Mouse (Mus musculus) MEL (cell line): ENCODE results near the gene Rbm45. TPM values are rescaled to one million over a fixed set of nuclear protein-coding genes. Genes with fewer than 3 reads are reported as not detected.

Source experiments
- DNase-seq: peaks from one replicate; pipeline ENCODE4 v3.0.0; 2011; ENCODE audit warnings: low read depth, low spot score
- H3K27ac ChIP-seq: 2 replicates; pipeline ENCODE4 v1.5.1; 2012; ENCODE audit warnings: low read depth, mild to moderate bottlenecking, control low read depth, low read length, moderate library complexity; ENCODE audit not compliant: control insufficient read depth
- H3K27me3 ChIP-seq, 2 experiments: fragments of 150-350 bp in 1 of 2; sonication (generic) in 1 of 2; 2 replicates each; pipeline ENCODE4 v1.6.1; 2012; ENCODE audit warnings: low read length in 2 of 2, mild to moderate bottlenecking in 2 of 2, improper control_type of control experiment in 1 of 2, moderate library complexity in 1 of 2; ENCODE audit not compliant: insufficient read depth in 2 of 2, control insufficient read depth in 1 of 2
- H3K36me3 ChIP-seq, 2 experiments: 2 replicates each; pipeline ENCODE4 v1.6.1; 2012 to 2014; ENCODE audit warnings: low read length in 2 of 2, improper control_type of control experiment in 1 of 2, inconsistent platforms in 1 of 2, mild to moderate bottlenecking in 1 of 2; ENCODE audit not compliant: insufficient read depth in 2 of 2, control insufficient read depth in 1 of 2
- H3K4me1 ChIP-seq, 2 experiments: fragments of 150-350 bp in 1 of 2; sonication (generic) in 1 of 2; 2 replicates each; pipeline ENCODE4 v1.6.1; 2012; ENCODE audit warnings: low read length in 2 of 2, improper control_type of control experiment in 1 of 2, mild to moderate bottlenecking in 1 of 2; ENCODE audit not compliant: insufficient read depth in 2 of 2, control insufficient read depth in 1 of 2
- H3K4me3 ChIP-seq, 2 experiments: fragments of 150-350 bp in 1 of 2; sonication (generic) in 1 of 2; 2 replicates each; pipeline ENCODE4 v1.5.1; 2012; ENCODE audit warnings: low read depth in 2 of 2, low read length in 2 of 2, mild to moderate bottlenecking in 2 of 2, moderate library complexity in 2 of 2, control low read depth in 1 of 2, improper control_type of control experiment in 1 of 2; ENCODE audit not compliant: control insufficient read depth in 1 of 2, insufficient read depth in 1 of 2
- H3K79me2 ChIP-seq: 2 replicates; pipeline ENCODE4 v1.6.1; 2012; ENCODE audit warnings: mild to moderate bottlenecking, low read length, moderate library complexity; ENCODE audit not compliant: control insufficient read depth, poor library complexity, insufficient read depth
- H3K9ac ChIP-seq: 2 replicates; pipeline ENCODE4 v1.6.1; 2012; ENCODE audit warnings: low read depth, mild to moderate bottlenecking, control low read depth, low read length, moderate library complexity; ENCODE audit not compliant: control insufficient read depth, poor library complexity, severe bottlenecking
- H3K9me3 ChIP-seq: fragments of 150-350 bp; sonication (generic); replicated peaks from 2 replicates; pipeline ENCODE4 v1.6.1; 2012; ENCODE audit warnings: mild to moderate bottlenecking, low read length, improper control_type of control experiment, moderate library complexity; ENCODE audit not compliant: insufficient read depth
- BHLHE40 ChIP-seq: IDR thresholded peaks from 2 replicates; pipeline ENCODE4 v1.6.1; 2012; ENCODE audit warnings: low read depth, mild to moderate bottlenecking, inconsistent platforms, low read length, improper control_type of control experiment, borderline replicate concordance
- CHD1 ChIP-seq: IDR thresholded peaks from 2 replicates; pipeline ENCODE4 v1.6.1; 2012; ENCODE audit warnings: low read depth, mild to moderate bottlenecking, inconsistent platforms, low read length, improper control_type of control experiment
- CHD2 ChIP-seq: IDR thresholded peaks from 2 replicates; pipeline ENCODE4 v1.6.1; 2011; ENCODE audit warnings: low read length, improper control_type of control experiment
- CTCF ChIP-seq, 3 experiments: IDR thresholded peaks in 2 of 3; conservative IDR thresholded peaks in 1 of 3; 2 replicates each; pipeline ENCODE4 v1.5.1; 2011 to 2012; ENCODE audit warnings: low read length in 3 of 3, low read depth in 2 of 3, mild to moderate bottlenecking in 2 of 3, improper control_type of control experiment in 1 of 3, inconsistent platforms in 1 of 3, mixed read lengths in 1 of 3, moderate library complexity in 1 of 3; ENCODE audit not compliant: control insufficient read depth in 1 of 3, insufficient read depth in 1 of 3, poor library complexity in 1 of 3, severe bottlenecking in 1 of 3
- E2F4 ChIP-seq: IDR thresholded peaks from 2 replicates; pipeline ENCODE4 v1.6.1; 2011; ENCODE audit warnings: low read depth, low read length, improper control_type of control experiment, borderline replicate concordance
- ELF1 ChIP-seq: IDR thresholded peaks from 2 replicates; pipeline ENCODE4 v1.6.1; 2014; ENCODE audit warnings: low read depth, mild to moderate bottlenecking, inconsistent platforms, low read length, improper control_type of control experiment, moderate library complexity
- EP300 ChIP-seq, 2 experiments: IDR thresholded peaks; 2 replicates each; pipeline ENCODE4 v1.6.1; 2011; ENCODE audit warnings: improper control_type of control experiment in 2 of 2, low read length in 2 of 2, low read depth in 1 of 2, mild to moderate bottlenecking in 1 of 2
- ETS1 ChIP-seq: IDR thresholded peaks from 2 replicates; pipeline ENCODE4 v1.6.1; 2012; ENCODE audit warnings: low read depth, mild to moderate bottlenecking, inconsistent platforms, low read length, improper control_type of control experiment, moderate library complexity
- GABPA ChIP-seq: IDR thresholded peaks from 2 replicates; pipeline ENCODE4 v1.6.1; 2012; ENCODE audit warnings: low read depth, mild to moderate bottlenecking, inconsistent platforms, low read length, improper control_type of control experiment, moderate library complexity
- GATA1 ChIP-seq: IDR thresholded peaks from 2 replicates; pipeline ENCODE4 v1.6.1; 2011; ENCODE audit warnings: low read depth, low read length, improper control_type of control experiment
- HCFC1 ChIP-seq: IDR thresholded peaks from 2 replicates; pipeline ENCODE4 v1.6.1; 2012; ENCODE audit warnings: low read depth, mild to moderate bottlenecking, inconsistent platforms, low read length, improper control_type of control experiment, moderate library complexity
- JUND ChIP-seq: IDR thresholded peaks from 2 replicates; pipeline ENCODE4 v1.6.1; 2011; ENCODE audit warnings: low read depth, mild to moderate bottlenecking, improper control_type of control experiment, low read length
- MAFK ChIP-seq: IDR thresholded peaks from 2 replicates; pipeline ENCODE4 v1.6.1; 2011; ENCODE audit warnings: low read depth, mild to moderate bottlenecking, low read length, improper control_type of control experiment, borderline replicate concordance
- MAX ChIP-seq: IDR thresholded peaks from 2 replicates; pipeline ENCODE4 v1.6.1; 2011; ENCODE audit warnings: low read length, improper control_type of control experiment
- MEF2A ChIP-seq: IDR thresholded peaks from 2 replicates; pipeline ENCODE4 v1.6.1; 2014; ENCODE audit warnings: low read depth, mild to moderate bottlenecking, inconsistent platforms, low read length, improper control_type of control experiment; ENCODE audit not compliant: poor library complexity, insufficient replicate concordance, severe bottlenecking; ENCODE audit errors: extremely low read depth
- MXI1 ChIP-seq: IDR thresholded peaks from 2 replicates; pipeline ENCODE4 v1.6.1; 2011; ENCODE audit warnings: mild to moderate bottlenecking, low read depth, low read length, improper control_type of control experiment
- MYB ChIP-seq: IDR thresholded peaks from 2 replicates; pipeline ENCODE4 v1.6.1; 2011; ENCODE audit warnings: mild to moderate bottlenecking, low read depth, low read length, improper control_type of control experiment
- MYC ChIP-seq: IDR thresholded peaks from 2 replicates; pipeline ENCODE4 v1.6.1; 2011; ENCODE audit warnings: low read depth, mild to moderate bottlenecking, low read length, improper control_type of control experiment, moderate library complexity
- NELFE ChIP-seq: IDR thresholded peaks from 2 replicates; pipeline ENCODE4 v1.6.1; 2011; ENCODE audit warnings: low read depth, low read length, improper control_type of control experiment
- NRF1 ChIP-seq: IDR thresholded peaks from 2 replicates; pipeline ENCODE4 v1.6.1; 2014; ENCODE audit warnings: low read depth, mild to moderate bottlenecking, inconsistent platforms, low read length, improper control_type of control experiment, moderate library complexity; ENCODE audit not compliant: poor library complexity, insufficient read depth, severe bottlenecking
- POLR2A ChIP-seq, 2 experiments: IDR thresholded peaks; 2 replicates each; pipeline ENCODE4 v1.6.1; 2011 to 2012; ENCODE audit warnings: low read length in 2 of 2, mild to moderate bottlenecking in 2 of 2, control low read depth in 1 of 2, improper control_type of control experiment in 1 of 2, low read depth in 1 of 2, moderate library complexity in 1 of 2; ENCODE audit not compliant: control insufficient read depth in 1 of 2, insufficient read depth in 1 of 2, poor library complexity in 1 of 2
- POLR2AphosphoS2 ChIP-seq: IDR thresholded peaks from 2 replicates; pipeline ENCODE4 v1.6.1; 2011; ENCODE audit warnings: low read length, improper control_type of control experiment
- POLR2AphosphoS5 ChIP-seq: IDR thresholded peaks from 2 replicates; pipeline ENCODE4 v1.6.1; 2012; ENCODE audit warnings: low read depth, borderline replicate concordance, mild to moderate bottlenecking, inconsistent platforms, low read length, moderate library complexity, mixed read lengths
- RAD21 ChIP-seq: IDR thresholded peaks from 2 replicates; pipeline ENCODE4 v1.6.1; 2011; ENCODE audit warnings: mild to moderate bottlenecking, low read depth, low read length, improper control_type of control experiment
- RCOR1 ChIP-seq: IDR thresholded peaks from 2 replicates; pipeline ENCODE4 v1.6.1; 2012; ENCODE audit warnings: low read depth, mild to moderate bottlenecking, inconsistent platforms, low read length, improper control_type of control experiment
- SIN3A ChIP-seq: IDR thresholded peaks from 2 replicates; pipeline ENCODE4 v1.6.1; 2012; ENCODE audit warnings: low read length, improper control_type of control experiment, inconsistent platforms
- SMC3 ChIP-seq: IDR thresholded peaks from 2 replicates; pipeline ENCODE4 v1.6.1; 2011; ENCODE audit warnings: low read depth, low read length, improper control_type of control experiment
- TAL1 ChIP-seq: IDR thresholded peaks from 2 replicates; pipeline ENCODE4 v1.6.1; 2012; ENCODE audit warnings: mild to moderate bottlenecking, inconsistent platforms, low read length, moderate library complexity, mixed read lengths
- TBP ChIP-seq: IDR thresholded peaks from 2 replicates; pipeline ENCODE4 v1.8.0; 2011; ENCODE audit warnings: low read depth, low read length, improper control_type of control experiment
- UBTF ChIP-seq: IDR thresholded peaks from 2 replicates; pipeline ENCODE4 v1.6.1; 2012; ENCODE audit warnings: low read depth, mild to moderate bottlenecking, inconsistent platforms, low read length, improper control_type of control experiment, moderate library complexity, borderline replicate concordance; ENCODE audit not compliant: insufficient read depth
- USF2 ChIP-seq, 2 experiments: IDR thresholded peaks; 2 replicates each; pipeline ENCODE4 v1.6.1; 2011 to 2012; ENCODE audit warnings: improper control_type of control experiment in 2 of 2, low read length in 2 of 2, borderline replicate concordance in 1 of 2, inconsistent platforms in 1 of 2, low read depth in 1 of 2, mild to moderate bottlenecking in 1 of 2; ENCODE audit not compliant: insufficient read depth in 1 of 2
- ZC3H11A ChIP-seq: IDR thresholded peaks from 2 replicates; pipeline ENCODE4 v1.6.1; 2012; ENCODE audit warnings: low read depth, mild to moderate bottlenecking, inconsistent platforms, low read length, improper control_type of control experiment
- ZKSCAN1 ChIP-seq: IDR thresholded peaks from 2 replicates; pipeline ENCODE4 v1.6.1; 2012; ENCODE audit warnings: low read depth, mild to moderate bottlenecking, inconsistent platforms, low read length, improper control_type of control experiment, moderate library complexity
- ZMIZ1 ChIP-seq: IDR thresholded peaks from 2 replicates; pipeline ENCODE4 v1.6.1; 2012; ENCODE audit warnings: low read depth, mild to moderate bottlenecking, inconsistent platforms, low read length, improper control_type of control experiment, moderate library complexity
- ZNF384 ChIP-seq: IDR thresholded peaks from 2 replicates; pipeline ENCODE4 v1.6.1; 2012; ENCODE audit warnings: low read depth, mild to moderate bottlenecking, inconsistent platforms, low read length, improper control_type of control experiment
- polyA plus RNA-seq, 2 experiments: library from polyadenylated mRNA; stranded (reverse) in 1 of 2; unstranded in 1 of 2; fragments of >175 nt in 1 of 2; fragments of >200 nt in 1 of 2; gene quantifications; 2 replicates each; pipeline versions ENCODE4 v1.2.1 to v1.2.4; 2012; ENCODE audit warnings: low replicate concordance in 2 of 2, low read depth in 1 of 2; ENCODE audit not compliant: insufficient read length in 2 of 2, insufficient read depth in 1 of 2, missing spikeins in 1 of 2
- total RNA-seq: library from RNA; depleted of rRNA; stranded (reverse); fragments of 300-350 nt; gene quantifications from 2 replicates; pipeline ENCODE4 v1.2.3, GENCODE M21; 2012

Gene Rbm45
- total and polyA plus RNA-seq, 3 experiments = 38.8 to 39.4 TPM; not detected in 1

- peaks cover 10% of the 10 kb centered on the region for H3K79me2 ChIP-seq
- no peak overlapping the region for H3K4me3 ChIP-seq
- no peaks in the 10 kb centered on the region for H3K9me3 ChIP-seq
- H3K27ac ChIP-seq = no peak overlapping the region
- H3K9ac ChIP-seq = no peak overlapping the region
- no peaks in the 10 kb centered on the region for H3K27me3 ChIP-seq
- H3K36me3 ChIP-seq = peaks cover 0 to 13% of the 10 kb centered on the region in 2 experiments; a peak in 2 of 4 replicates
- TF ChIP-seq NRF1 (no peak), SMC3 (peak; percentile 82), POLR2A (IDR thresholded peaks at IDR 0.05; ENCODE audit: control insufficient read depth in 1 of 2, insufficient read depth in 1 of 2, low read depth in 1 of 2, low read length in 2 of 2, poor library complexity in 1 of 2) (no peak), ZKSCAN1 (no peak), MEF2A (no peak), GATA1 (no peak), NELFE (no peak), TAL1 (no peak), MAFK (no peak), RCOR1 (no peak), POLR2AphosphoS5 (no peak), TBP (no peak), UBTF (no peak), BHLHE40 (0 out of 2 replicates have a peak, but pooled peaks have one; percentile 40), ZNF384 (no peak), HCFC1 (0 out of 2 replicates have a peak, but pooled peaks have one; percentile 39), CHD1 (no peak), CTCF (IDR thresholded peaks at IDR 0.05 in 2 of 3, conservative IDR thresholded peaks at IDR 0.05 in 1 of 3; ENCODE audit: control insufficient read depth in 1 of 3, insufficient read depth in 1 of 3, low read depth in 2 of 3, low read length in 3 of 3, poor library complexity in 1 of 3, severe bottlenecking in 1 of 3) (peak; percentile 65 to 90 (median 80)), RAD21 (peak; percentile 85), E2F4 (no peak), CHD2 (no peak), ETS1 (no peak), ZMIZ1 (no peak), POLR2AphosphoS2 (no peak), USF2 (IDR thresholded peaks at IDR 0.05; ENCODE audit: borderline replicate concordance in 1 of 2, insufficient read depth in 1 of 2, low read depth in 1 of 2, low read length in 2 of 2) (no peak), MYB (no peak), EP300 (IDR thresholded peaks at IDR 0.05; ENCODE audit: low read depth in 1 of 2, low read length in 2 of 2) (no peak), JUND (no peak), GABPA (no peak), MYC (peak; percentile 63; the same call in 1 of the 2 replicates), ELF1 (no peak), SIN3A (0 out of 2 replicates have a peak, but pooled peaks have one; percentile 47), ZC3H11A (peak; percentile 72), MXI1 (no peak), MAX (0 out of 2 replicates have a peak, but pooled peaks have one; percentile 39)
- H3K4me1 ChIP-seq = peaks cover 0 to 17% of the 10 kb centered on the region in 2 experiments; a peak in 2 of 4 replicates
- peak; percentile 89 for DNase-seq
These were observed 2.4 kb upstream of the Rbm45 start for GRCm38 (mm10) chr2:76367188-76367922.
